10 mouse cellular contexts compared by ENCODE assay signal in genomic region chr7:129778842-129779421, GRCm38 (mm10).
DNase-seq lines count a peak whose midpoint lies in the region; ATAC-seq and TF ChIP-seq lines count a peak whose summit lies in the region.
"Had no signal": no experiment of that assay in that cellular context is flagged by ENCODE, and none has a peak within 500 bp of the region (broad histone marks: within the 10 kb centered on the region; RNA-seq: fewer than 3 reads in every experiment).

No protein-coding gene starts in this region.

- peak; percentile 51 for DNase-seq in neural tube, embryonic 11.5 days (ENCODE audit: low spot score)
- no peak for DNase-seq in neural tube, embryonic 10.5 days (ENCODE audit: extremely low spot score, low spot score)
- DNase-seq in hindbrain, postnatal 0 days (ENCODE audit: low spot score): peak; percentile 91
- no peak for DNase-seq in c-Kit-positive CD71-positive TER-119-positive erythroid progenitor cells, embryonic 14.5 days (ENCODE audit: low spot score)
- no peak for DNase-seq in adipocyte (ENCODE audit: low spot score)
- no peak for DNase-seq in spleen, postnatal 4 days (ENCODE audit: low spot score in 2 of 2)
- DNase-seq: heart, postnatal 10 days; lung, postnatal 14 days had no signal

- H3K4me3 ChIP-seq in neural tube, embryonic 11.5 days (ENCODE audit: low read depth, low read length): no peak overlapping the region
- no peak overlapping the region for H3K4me3 ChIP-seq in hindbrain, postnatal 0 days (ENCODE audit: low read length)
- H3K4me3 ChIP-seq in midbrain, embryonic 13.5 days (replicated peaks): no peak overlapping the region
- H3K4me3 ChIP-seq in kidney, embryonic 15.5 days (replicated peaks): no peak overlapping the region

- peaks cover 13% of the 10 kb centered on the region for H3K4me1 ChIP-seq in neural tube, embryonic 11.5 days (ENCODE audit: control insufficient read depth, insufficient read depth, low read length)
- peaks cover 17% of the 10 kb centered on the region for H3K4me1 ChIP-seq in hindbrain, postnatal 0 days (ENCODE audit: insufficient read depth, low read length)
- H3K4me1 ChIP-seq in midbrain, embryonic 13.5 days (replicated peaks): peaks cover 29% of the 10 kb centered on the region
- H3K4me1 ChIP-seq in kidney, embryonic 15.5 days: peaks cover 17% of the 10 kb centered on the region

- WGBS in neural tube, embryonic 11.5 days: 36% methylated on average over 13 of the region's 13 CpGs
- WGBS in hindbrain, postnatal 0 days: 5% methylated on average over 13 of the region's 13 CpGs
- WGBS in midbrain, embryonic 13.5 days: 11% methylated on average over 13 of the region's 13 CpGs
- 52% methylated on average over 13 of the region's 13 CpGs for WGBS in kidney, embryonic 15.5 days

- peak; percentile 92 for ATAC-seq in neural tube, embryonic 11.5 days (ENCODE audit: insufficient read depth, low FRiP score, low TSS enrichment)
- peak; percentile 96 for ATAC-seq in hindbrain, postnatal 0 days
- peak; percentile 93 for ATAC-seq in midbrain, embryonic 13.5 days
- ATAC-seq in kidney, embryonic 15.5 days (replicated peaks; ENCODE audit: low FRiP score): no peak

- no peaks in the 10 kb centered on the region for H3K36me3 ChIP-seq in neural tube, embryonic 11.5 days (ENCODE audit: control insufficient read depth, insufficient read depth, low read length)
- H3K36me3 ChIP-seq in hindbrain, postnatal 0 days (ENCODE audit: insufficient read depth, low read length): no peaks in the 10 kb centered on the region
- no peaks in the 10 kb centered on the region for H3K36me3 ChIP-seq in midbrain, embryonic 13.5 days
- H3K36me3 ChIP-seq in kidney, embryonic 15.5 days: no peaks in the 10 kb centered on the region

- no peaks in the 10 kb centered on the region for H3K27me3 ChIP-seq in neural tube, embryonic 11.5 days (ENCODE audit: control insufficient read depth, insufficient read depth, low read length)
- no peaks in the 10 kb centered on the region for H3K27me3 ChIP-seq in hindbrain, postnatal 0 days (ENCODE audit: insufficient read depth, low read length)
- peaks cover 79% of the 10 kb centered on the region for H3K27me3 ChIP-seq in midbrain, embryonic 13.5 days
- peaks cover 5% of the 10 kb centered on the region; the same call in 1 of the 2 replicates for H3K27me3 ChIP-seq in kidney, embryonic 15.5 days

- H3K27ac ChIP-seq in neural tube, embryonic 11.5 days (ENCODE audit: low read depth, low read length): no peak overlapping the region
- H3K27ac ChIP-seq in hindbrain, postnatal 0 days: peak overlapping the region; percentile 71
- peak overlapping the region; percentile 67 for H3K27ac ChIP-seq in midbrain, embryonic 13.5 days
- H3K27ac ChIP-seq in kidney, embryonic 15.5 days: no peak overlapping the region

- TF ChIP-seq CTCF in hindbrain, postnatal 0 days (IDR thresholded peaks at IDR 0.05; ENCODE audit: low read depth): no peak

- H3K9ac ChIP-seq in neural tube, embryonic 11.5 days (ENCODE audit: low read length): no peak overlapping the region
- no peak overlapping the region for H3K9ac ChIP-seq in hindbrain, postnatal 0 days (replicated peaks; ENCODE audit: low read length)
- 0 out of 2 replicates have a peak overlapping the region, but pooled peaks have one; percentile 40 for H3K9ac ChIP-seq in midbrain, embryonic 13.5 days (replicated peaks)
- no peak overlapping the region for H3K9ac ChIP-seq in kidney, embryonic 15.5 days

- no peak overlapping the region; the same call in 1 of the 2 replicates for H3K4me2 ChIP-seq in neural tube, embryonic 11.5 days (ENCODE audit: low read depth)
- H3K4me2 ChIP-seq in hindbrain, postnatal 0 days (ENCODE audit: low read depth, low read length): peak overlapping the region; percentile 11; the same call in 1 of the 2 replicates
- 0 out of 2 replicates have a peak overlapping the region, but pooled peaks have one; percentile 17 for H3K4me2 ChIP-seq in midbrain, embryonic 13.5 days (replicated peaks)
- H3K4me2 ChIP-seq in kidney, embryonic 15.5 days: no peak overlapping the region

- H3K9me3 ChIP-seq in neural tube, embryonic 11.5 days (ENCODE audit: control insufficient read depth, low read length): no peaks in the 10 kb centered on the region
- H3K9me3 ChIP-seq in hindbrain, postnatal 0 days (ENCODE audit: low read length): no peaks in the 10 kb centered on the region
- H3K9me3 ChIP-seq in midbrain, embryonic 13.5 days: no peaks in the 10 kb centered on the region
- no peaks in the 10 kb centered on the region for H3K9me3 ChIP-seq in kidney, embryonic 15.5 days (replicated peaks)

Comparison
In these comparisons a context has a peak if more than half of its experiments do, and no peak if none do; other contexts are left out.
1. DNase-seq: peak in neural tube, embryonic 11.5 days (single experiment) and hindbrain, postnatal 0 days (single experiment); none in neural tube, embryonic 10.5 days (single experiment), c-Kit-positive CD71-positive TER-119-positive erythroid progenitor cells, embryonic 14.5 days (single experiment), adipocyte (single experiment) and spleen, postnatal 4 days (0 of 2).
2. H3K27ac ChIP-seq: peak in hindbrain, postnatal 0 days (single experiment) and midbrain, embryonic 13.5 days (single experiment); none in neural tube, embryonic 11.5 days (single experiment) and kidney, embryonic 15.5 days (single experiment).
3. H3K4me2 ChIP-seq: peak in hindbrain, postnatal 0 days (single experiment) and midbrain, embryonic 13.5 days (single experiment); none in neural tube, embryonic 11.5 days (single experiment) and kidney, embryonic 15.5 days (single experiment).